Mouse (Mus musculus) neural tube, embryonic 15.5 days (tissue): Measurements from ENCODE around the gene Zfp667. TPM values are rescaled to one million over a fixed set of nuclear protein-coding genes. Genes with fewer than 3 reads are reported as not detected.

Experiments used
- ATAC-seq: fragments of 200-750 bp; cut with Nextera tagmentation; 2 replicates; pipeline ENCODE4 v1.8.0; 2017; ENCODE audit warnings: mild to moderate bottlenecking, moderate TSS enrichment, moderate library complexity; ENCODE audit not compliant: low FRiP score
- H3K27ac ChIP-seq: fragments of 300-500 bp; sonication (generic); replicated peaks from 2 replicates; pipeline ENCODE4 v1.5.1; 2015; ENCODE audit warnings: mild to moderate bottlenecking, inconsistent platforms
- H3K27me3 ChIP-seq: fragments of 300-500 bp; sonication (generic); replicated peaks from 2 replicates; pipeline ENCODE4 v1.6.1; 2015; ENCODE audit warnings: inconsistent platforms
- H3K36me3 ChIP-seq: fragments of 300-500 bp; sonication (generic); 2 replicates; pipeline ENCODE4 v1.6.1; 2015; ENCODE audit warnings: inconsistent platforms
- H3K4me1 ChIP-seq: fragments of 300-500 bp; sonication (generic); 2 replicates; pipeline ENCODE4 v1.6.1; 2015; ENCODE audit warnings: inconsistent platforms
- H3K4me2 ChIP-seq: fragments of 300-500 bp; sonication (generic); 2 replicates; pipeline ENCODE4 v1.6.1; 2015; ENCODE audit warnings: inconsistent platforms, mild to moderate bottlenecking, moderate library complexity
- H3K4me3 ChIP-seq: fragments of 300-500 bp; sonication (generic); replicated peaks from 2 replicates; pipeline ENCODE4 v1.5.1; 2015; ENCODE audit warnings: mild to moderate bottlenecking, inconsistent platforms
- H3K9ac ChIP-seq: fragments of 300-500 bp; sonication (generic); replicated peaks from 2 replicates; pipeline ENCODE4 v1.6.1; 2015; ENCODE audit warnings: mild to moderate bottlenecking, inconsistent platforms
- H3K9me3 ChIP-seq: fragments of 300-500 bp; sonication (generic); replicated peaks from 2 replicates; pipeline ENCODE4 v1.6.1; 2016; ENCODE audit warnings: inconsistent platforms
- WGBS: fragments of 180-500 bp; shearing (Covaris S2); methylation state at CpG from one replicate; pipeline ENCODE4 v1.1.7; 2015; ENCODE audit warnings: mixed read lengths; 5-methylcytosine and 5-hydroxymethylcytosine counted together
- polyA plus RNA-seq: library from polyadenylated mRNA; unstranded; fragments of >200 nt; fragmentation: Nextera tagmentation; extraction: Ambion mirVana; gene quantifications from 2 replicates; pipeline ENCODE4 v1.2.1, GENCODE M21; 2015

Gene Zfp667
- polyA plus RNA-seq, 1 experiment from 2014 or later, result 16.2 TPM

- no peaks in the 10 kb centered on the region for H3K9me3 ChIP-seq
- H3K36me3 ChIP-seq, result 0 out of 2 replicates have a peak, but pooled peaks cover 8% of the 10 kb centered on the region
- 5% methylated on average over 31 of the region's 31 CpGs for WGBS
- peak within 1 kb of the TSS; percentile 89 for H3K27ac ChIP-seq
- peak; percentile 96 for ATAC-seq
- H3K4me1 ChIP-seq, result peaks cover 22% of the 10 kb centered on the region
- peak within 1 kb of the TSS; percentile 62 for H3K4me3 ChIP-seq
- no peaks in the 10 kb centered on the region for H3K27me3 ChIP-seq
- peak within 1 kb of the TSS; percentile 61 for H3K4me2 ChIP-seq
- peak within 1 kb of the TSS; percentile 74 for H3K9ac ChIP-seq
Observed at GRCm38 (mm10) chr7:6331233-6331956, 45.0 kb downstream of the Zfp667 start, which contains the start of gene Zfp583. Gene Zfp583 (minus strand): TSS chr7:6331285.

- peaks cover 7% of the 10 kb centered on the region for H3K4me1 ChIP-seq
- no peak overlapping the region for H3K4me2 ChIP-seq
- no peak overlapping the region for H3K9ac ChIP-seq
- H3K4me3 ChIP-seq, result no peak overlapping the region
- H3K9me3 ChIP-seq, result no peaks in the 10 kb centered on the region
- no peaks in the 10 kb centered on the region for H3K36me3 ChIP-seq
- H3K27me3 ChIP-seq, result no peaks in the 10 kb centered on the region
- WGBS, result 88% methylated on average over 5 of the region's 5 CpGs
- no peak overlapping the region for H3K27ac ChIP-seq
- ATAC-seq, result no peak
Observed at GRCm38 (mm10) chr7:6339865-6340264, 53.5 kb downstream of the Zfp667 start.

- no peaks in the 10 kb centered on the region for H3K36me3 ChIP-seq
- under 1% methylated on average over 26 of the region's 26 CpGs for WGBS
- peak within 1 kb of the TSS; percentile 58 for H3K4me2 ChIP-seq
- peak; percentile 95 for ATAC-seq
- H3K27me3 ChIP-seq, result no peaks in the 10 kb centered on the region
- H3K9ac ChIP-seq, result peak within 1 kb of the TSS; percentile 63
- H3K4me3 ChIP-seq, result peak within 1 kb of the TSS; percentile 75
- H3K9me3 ChIP-seq, result no peaks in the 10 kb centered on the region
- peak within 1 kb of the TSS; percentile 92 for H3K27ac ChIP-seq
- H3K4me1 ChIP-seq, result peaks cover 7% of the 10 kb centered on the region
Observed at GRCm38 (mm10) chr7:6343501-6344071, 57.2 kb downstream of the Zfp667 start, which contains the start of gene Gm3854. Gene Gm3854 (plus strand): TSS chr7:6343759.

DNA sequence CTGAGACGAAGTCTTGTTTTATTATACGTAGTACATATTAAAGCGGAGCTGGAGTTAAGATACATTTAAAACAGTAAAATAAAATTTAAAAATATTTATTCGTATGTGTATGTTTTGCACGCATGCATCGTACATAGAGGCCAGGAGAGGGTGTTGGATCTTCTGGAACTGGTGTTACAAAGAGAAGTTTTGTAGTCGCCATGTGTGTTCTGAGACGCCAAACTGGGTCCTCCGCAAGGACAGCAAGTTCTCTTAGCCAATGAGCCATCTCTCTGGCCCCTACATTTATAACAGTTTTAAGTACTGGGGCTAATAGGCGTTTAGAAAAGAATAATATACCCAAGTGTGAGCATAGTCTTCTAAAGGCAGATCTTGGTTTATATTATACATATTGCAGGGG is 57.7 kb downstream of the Zfp667 start:
- peak overlapping the region; percentile 58 for H3K4me2 ChIP-seq
- 36% methylated on average over 10 of the region's 10 CpGs for WGBS
- no peaks in the 10 kb centered on the region for H3K27me3 ChIP-seq
- peak overlapping the region; percentile 92 for H3K27ac ChIP-seq
- H3K4me1 ChIP-seq, result peaks cover 7% of the 10 kb centered on the region
- peak overlapping the region; percentile 63 for H3K9ac ChIP-seq
- no peaks in the 10 kb centered on the region for H3K9me3 ChIP-seq
- H3K4me3 ChIP-seq, result peak overlapping the region; percentile 75
- ATAC-seq, result peak; percentile 56
- H3K36me3 ChIP-seq, result no peaks in the 10 kb centered on the region

Other genes with a start within 250 kb of the Zfp667 start
- gene Nlrp4c, start 241.4 kb upstream of the Zfp667 start, polyA plus RNA-seq, result not detected in 2 replicates
- 26.0 and 28.6 TPM in 2 replicates for gene Zfp787, start 130.6 kb upstream of the Zfp667 start, polyA plus RNA-seq
- gene Zfp444, start 114.4 kb upstream of the Zfp667 start, polyA plus RNA-seq, result 80.3 and 86.4 TPM in 2 replicates
- not detected in 2 replicates for gene Galp, start 89.5 kb upstream of the Zfp667 start, polyA plus RNA-seq
- gene Zscan5b, start 64.3 kb upstream of the Zfp667 start, polyA plus RNA-seq, result not detected in 2 replicates
- gene Epp13, start 33.9 kb upstream of the Zfp667 start, polyA plus RNA-seq, result 0.37 TPM in 1 of 2 replicates, not detected in the other
- 12.7 and 13.7 TPM in 2 replicates for gene Zfp583, start 44.7 kb downstream of the Zfp667 start, polyA plus RNA-seq
- 7.3 and 9.0 TPM in 2 replicates for gene Gm3854, start 57.2 kb downstream of the Zfp667 start, polyA plus RNA-seq
- 4.0 and 5.9 TPM in 2 replicates for gene Zfp78, start 76.7 kb downstream of the Zfp667 start, polyA plus RNA-seq
- 13.2 and 13.8 TPM in 2 replicates for gene Zfp28, start 96.7 kb downstream of the Zfp667 start, polyA plus RNA-seq
- gene Smim17, start 112.1 kb downstream of the Zfp667 start, polyA plus RNA-seq, result 7.8 and 9.5 TPM in 2 replicates
- 0.15 TPM in 1 of 2 replicates, not detected in the other for gene Gm20715, start 123.7 kb downstream of the Zfp667 start, polyA plus RNA-seq
- gene Olfr1344, start 152.1 kb downstream of the Zfp667 start, polyA plus RNA-seq, result 0.05 and 0.10 TPM in 2 replicates
- gene Olfr1336, start 169.6 kb downstream of the Zfp667 start, polyA plus RNA-seq, result 0.03 TPM in 1 of 2 replicates, not detected in the other
- gene Olfr1346, start 180.5 kb downstream of the Zfp667 start, polyA plus RNA-seq, result not detected in 2 replicates
- gene Olfr5, start 200.4 kb downstream of the Zfp667 start, polyA plus RNA-seq, result not detected in 2 replicates
- not detected in 2 replicates for gene Olfr1347, start 213.2 kb downstream of the Zfp667 start, polyA plus RNA-seq
- not detected in 2 replicates for gene Olfr1348, start 222.2 kb downstream of the Zfp667 start, polyA plus RNA-seq
- not detected in 2 replicates for gene Olfr1349, start 236.4 kb downstream of the Zfp667 start, polyA plus RNA-seq